Mouse (Mus musculus) embryonic facial prominence, embryonic 12.5 days (tissue): ENCODE measurements around the gene Aars. TPM values are rescaled to one million over a fixed set of nuclear protein-coding genes. Genes with fewer than 3 reads are reported as not detected.

Experiments
- ATAC-seq: fragments of 200-750 bp; cut with Nextera tagmentation; 2 replicates; pipeline ENCODE4 v1.8.0; 2017; ENCODE audit not compliant: insufficient number of reproducible peaks, insufficient read depth, low FRiP score, low TSS enrichment
- H3K27ac ChIP-seq: fragments of 300-500 bp; sonication (generic); 2 replicates; pipeline ENCODE4 v1.5.1; 2016; ENCODE audit warnings: mild to moderate bottlenecking
- H3K27me3 ChIP-seq: fragments of 300-500 bp; sonication (generic); 2 replicates; pipeline ENCODE4 v1.6.1; 2016; ENCODE audit warnings: mild to moderate bottlenecking, moderate library complexity
- H3K36me3 ChIP-seq: fragments of 300-500 bp; sonication (generic); 2 replicates; pipeline ENCODE4 v1.6.1; 2016; ENCODE audit warnings: mild to moderate bottlenecking
- H3K4me1 ChIP-seq: fragments of 300-500 bp; sonication (generic); 2 replicates; pipeline ENCODE4 v1.6.1; 2016
- H3K4me2 ChIP-seq: fragments of 300-500 bp; sonication (generic); replicated peaks from 2 replicates; pipeline ENCODE4 v1.6.1; 2016; ENCODE audit warnings: mild to moderate bottlenecking, moderate library complexity
- H3K4me3 ChIP-seq: fragments of 300-500 bp; sonication (generic); 2 replicates; pipeline ENCODE4 v1.5.1; 2016; ENCODE audit warnings: mild to moderate bottlenecking
- H3K9ac ChIP-seq: fragments of 300-500 bp; sonication (generic); 2 replicates; pipeline ENCODE4 v1.6.1; 2016; ENCODE audit warnings: mild to moderate bottlenecking, moderate library complexity
- H3K9me3 ChIP-seq: fragments of 300-500 bp; sonication (generic); 2 replicates; pipeline ENCODE4 v1.6.1; 2016; ENCODE audit warnings: mild to moderate bottlenecking, moderate library complexity
- WGBS: fragments of 180-500 bp; shearing (Covaris S2); methylation state at CpG from one replicate; pipeline ENCODE4 v1.1.7; 2016; 5-methylcytosine and 5-hydroxymethylcytosine counted together
- polyA plus RNA-seq: library from polyadenylated mRNA; unstranded; fragments of >200 nt; fragmentation: Nextera tagmentation; extraction: Ambion mirVana; gene quantifications from 2 replicates; pipeline ENCODE4 v1.2.1, GENCODE M21; 2016

The Aars gene
- polyA plus RNA-seq, 1 experiment from 2014 or later = 69.9 TPM

DNA sequence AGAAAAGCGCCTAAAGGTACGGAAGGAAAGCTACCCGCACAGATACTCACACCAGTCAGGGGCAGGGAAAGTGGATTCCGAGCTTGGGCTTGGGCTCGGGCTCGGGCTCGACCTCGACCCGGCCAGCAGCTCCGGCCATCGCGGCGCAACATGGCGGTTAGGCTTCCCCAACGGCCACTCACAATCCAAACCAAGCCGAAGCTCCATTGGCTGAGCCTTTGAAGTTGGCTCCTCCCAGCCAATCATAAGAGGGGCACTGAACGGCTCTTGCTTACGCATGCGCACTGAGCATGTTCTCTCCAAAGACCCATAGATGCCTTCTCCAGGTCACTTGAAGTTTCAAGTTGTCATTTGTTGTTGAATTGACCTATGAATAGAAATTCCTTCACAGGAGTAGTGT lies 1.4 kb upstream of the Aars start, which contains the start of gene Ddx19b:
TSS of gene Ddx19b (minus strand) at position 180 of the 400 bp plus-strand sequence.
- Histone ChIP-seq H3K4me1 (peaks cover 15% of the 10 kb centered on the region), H3K9me3 (no peaks in the 10 kb centered on the region), H3K27ac (no peak within 1 kb of the TSS), H3K9ac (no peak within 1 kb of the TSS), H3K36me3 (peaks cover 4% of the 10 kb centered on the region; the same call in 1 of the 2 replicates), H3K4me3 (no peak within 1 kb of the TSS), H3K4me2 (no peak within 1 kb of the TSS), H3K27me3 (no peaks in the 10 kb centered on the region)
- ATAC-seq = no peak
- 96% methylated on average over 19 of the region's 19 CpGs for WGBS

GRCm38 (mm10) chr8:111033482-111034215 lies 705 bp downstream of the Aars start:
- peak overlapping the region; percentile 66 for H3K4me2 ChIP-seq
- H3K9me3 ChIP-seq = no peaks in the 10 kb centered on the region
- 6% methylated on average over 37 of the region's 37 CpGs for WGBS

GRCm38 (mm10) chr8:111034276-111034675 lies 1.3 kb downstream of the Aars start:
- WGBS = 20% methylated on average over 12 of the region's 12 CpGs
- Histone ChIP-seq H3K9ac (peak overlapping the region; percentile 73), H3K9me3 (no peaks in the 10 kb centered on the region), H3K27ac (peak overlapping the region; percentile 65), H3K4me2 (peak overlapping the region; percentile 66), H3K36me3 (peaks cover 24% of the 10 kb centered on the region), H3K4me3 (peak overlapping the region; percentile 77), H3K4me1 (peaks cover 15% of the 10 kb centered on the region), H3K27me3 (no peaks in the 10 kb centered on the region)
- ATAC-seq = 0 out of 2 replicates have a peak, but pooled peaks have one; percentile 8

More at GRCm38 (mm10) chr8:111033482-111034215, 705 bp downstream of the Aars start:
- H3K36me3 ChIP-seq = peaks cover 18% of the 10 kb centered on the region
- H3K27ac ChIP-seq = peak overlapping the region; percentile 65
- peak overlapping the region; percentile 73 for H3K9ac ChIP-seq
- H3K4me3 ChIP-seq = peak overlapping the region; percentile 77
- ATAC-seq = peak; percentile 92
- peaks cover 15% of the 10 kb centered on the region for H3K4me1 ChIP-seq
- H3K27me3 ChIP-seq = no peaks in the 10 kb centered on the region

GRCm38 (mm10) chr8:111036591-111036990 lies 3.6 kb downstream of the Aars start:
- Histone ChIP-seq H3K27me3 (no peaks in the 10 kb centered on the region), H3K36me3 (peaks cover 44% of the 10 kb centered on the region), H3K4me3 (no peak overlapping the region), H3K9me3 (no peaks in the 10 kb centered on the region), H3K27ac (no peak overlapping the region), H3K4me1 (peaks cover 15% of the 10 kb centered on the region), H3K9ac (no peak overlapping the region), H3K4me2 (no peak overlapping the region)
- 95% methylated on average over 15 of the region's 15 CpGs for WGBS
- no peak for ATAC-seq

GRCm38 (mm10) chr8:111042546-111042945 lies 9.6 kb downstream of the Aars start:
- no peak overlapping the region for H3K27ac ChIP-seq
- peaks cover 92% of the 10 kb centered on the region for H3K36me3 ChIP-seq
- no peak for ATAC-seq
- H3K4me3 ChIP-seq = no peak overlapping the region
- H3K9me3 ChIP-seq = no peaks in the 10 kb centered on the region
- no peaks in the 10 kb centered on the region for H3K4me1 ChIP-seq
- no peak overlapping the region for H3K4me2 ChIP-seq
- H3K9ac ChIP-seq = no peak overlapping the region
- 96% methylated on average over 19 of the region's 19 CpGs for WGBS
- no peaks in the 10 kb centered on the region for H3K27me3 ChIP-seq

GRCm38 (mm10) chr8:111044003-111044734 lies 11.2 kb downstream of the Aars start:
- Histone ChIP-seq H3K9me3 (no peaks in the 10 kb centered on the region), H3K4me3 (no peak overlapping the region), H3K27me3 (no peaks in the 10 kb centered on the region), H3K4me1 (no peaks in the 10 kb centered on the region), H3K9ac (no peak overlapping the region), H3K36me3 (peaks cover 96% of the 10 kb centered on the region), H3K27ac (no peak overlapping the region), H3K4me2 (no peak overlapping the region)
- ATAC-seq = no peak
- whole genome bisulfite sequencing = 44% methylated on average over 2 of the region's 2 CpGs

GRCm38 (mm10) chr8:111048694-111049093 lies 15.8 kb downstream of the Aars start:
- no peak overlapping the region for H3K4me3 ChIP-seq
- no peaks in the 10 kb centered on the region for H3K4me1 ChIP-seq
- H3K9me3 ChIP-seq = no peaks in the 10 kb centered on the region
- ATAC-seq = no peak
- no peak overlapping the region for H3K4me2 ChIP-seq
- H3K27me3 ChIP-seq = no peaks in the 10 kb centered on the region
- H3K36me3 ChIP-seq = peaks cover 97% of the 10 kb centered on the region
- 94% methylated on average over 2 of the region's 2 CpGs for WGBS
- no peak overlapping the region for H3K27ac ChIP-seq
- H3K9ac ChIP-seq = no peak overlapping the region

GRCm38 (mm10) chr8:111049106-111049505 lies 16.2 kb downstream of the Aars start:
- Histone ChIP-seq H3K9me3 (no peaks in the 10 kb centered on the region), H3K27ac (no peak overlapping the region), H3K27me3 (no peaks in the 10 kb centered on the region), H3K9ac (no peak overlapping the region), H3K4me2 (no peak overlapping the region), H3K4me3 (no peak overlapping the region), H3K4me1 (no peaks in the 10 kb centered on the region), H3K36me3 (peaks cover 98% of the 10 kb centered on the region)
- no peak for ATAC-seq
- WGBS = 95% methylated on average over 7 of the region's 7 CpGs

DNA sequence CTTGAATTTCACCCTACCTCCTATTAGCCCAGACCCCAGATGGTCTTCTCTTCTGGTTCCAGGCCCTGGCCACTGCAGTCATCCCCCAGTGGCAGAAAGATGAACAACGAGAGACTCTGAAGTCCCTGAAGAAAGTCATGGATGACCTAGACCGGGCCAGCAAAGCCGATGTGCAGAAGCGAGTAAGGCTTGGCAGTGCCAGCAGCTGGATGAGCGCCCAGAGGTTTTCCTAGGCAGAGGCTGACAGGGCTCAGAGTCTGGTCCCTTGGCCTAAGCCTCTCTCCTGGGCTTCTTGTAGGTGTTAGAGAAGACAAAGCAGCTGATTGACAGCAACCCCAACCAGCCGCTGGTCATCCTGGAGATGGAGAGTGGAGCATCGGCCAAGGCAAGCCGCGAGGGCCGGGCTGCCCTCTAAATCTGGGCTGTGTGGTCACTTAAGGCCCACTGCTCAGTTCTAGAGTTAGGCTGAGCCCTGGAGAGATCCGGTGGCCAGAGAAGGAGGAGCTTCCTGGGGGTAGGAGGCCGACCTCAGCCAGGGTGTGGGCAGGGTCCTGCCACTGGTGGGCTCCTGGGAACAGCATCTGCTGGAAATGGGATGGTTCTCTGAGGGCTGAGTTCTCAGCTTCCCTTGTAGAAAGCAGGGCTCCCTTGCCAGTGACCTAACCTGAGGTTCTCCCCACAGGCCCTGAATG lies 21.0 kb downstream of the Aars start:
- Histone ChIP-seq H3K4me3 (no peak overlapping the region), H3K9me3 (no peaks in the 10 kb centered on the region), H3K4me2 (no peak overlapping the region), H3K9ac (no peak overlapping the region), H3K27ac (no peak overlapping the region), H3K4me1 (peaks cover 13% of the 10 kb centered on the region), H3K27me3 (no peaks in the 10 kb centered on the region), H3K36me3 (peaks cover 71% of the 10 kb centered on the region)
- 96% methylated on average over 12 of the region's 12 CpGs for WGBS
- no peak for ATAC-seq

DNA sequence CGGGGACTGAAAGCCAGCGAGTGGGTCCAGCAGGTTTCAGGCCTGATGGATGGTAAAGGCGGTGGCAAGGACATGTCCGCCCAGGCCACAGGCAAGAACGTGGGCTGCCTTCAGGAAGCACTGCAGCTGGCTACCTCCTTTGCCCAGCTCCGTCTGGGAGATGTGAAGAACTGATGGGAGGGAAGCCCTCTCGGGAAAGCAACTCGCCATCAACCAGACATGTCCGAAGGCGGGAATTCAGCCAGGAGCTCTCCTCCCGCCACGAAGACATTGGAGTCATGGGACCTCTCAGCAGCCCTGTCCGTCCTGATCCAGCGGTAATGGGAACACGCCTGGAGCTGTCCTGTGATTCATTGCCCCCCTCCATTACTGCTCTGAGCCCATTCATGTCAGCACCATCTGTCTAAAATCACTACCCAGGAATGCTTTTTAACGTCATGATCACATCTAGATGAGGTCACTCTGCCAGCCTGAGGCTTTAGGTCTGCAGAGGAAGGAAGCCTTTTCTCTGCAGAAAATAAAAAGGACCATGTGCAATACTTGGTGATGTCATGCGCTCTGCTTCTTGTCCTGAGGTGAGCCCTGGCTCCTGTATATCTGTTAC lies 22.2 kb downstream of the Aars start:
- no peak for ATAC-seq
- Histone ChIP-seq H3K4me3 (no peak overlapping the region), H3K36me3 (peaks cover 62% of the 10 kb centered on the region), H3K9ac (no peak overlapping the region), H3K4me1 (peaks cover 13% of the 10 kb centered on the region), H3K27ac (0 out of 2 replicates have a peak overlapping the region, but pooled peaks have one; percentile 23), H3K4me2 (no peak overlapping the region), H3K27me3 (no peaks in the 10 kb centered on the region), H3K9me3 (no peaks in the 10 kb centered on the region)
- WGBS = 90% methylated on average over 17 of the region's 17 CpGs

DNA sequence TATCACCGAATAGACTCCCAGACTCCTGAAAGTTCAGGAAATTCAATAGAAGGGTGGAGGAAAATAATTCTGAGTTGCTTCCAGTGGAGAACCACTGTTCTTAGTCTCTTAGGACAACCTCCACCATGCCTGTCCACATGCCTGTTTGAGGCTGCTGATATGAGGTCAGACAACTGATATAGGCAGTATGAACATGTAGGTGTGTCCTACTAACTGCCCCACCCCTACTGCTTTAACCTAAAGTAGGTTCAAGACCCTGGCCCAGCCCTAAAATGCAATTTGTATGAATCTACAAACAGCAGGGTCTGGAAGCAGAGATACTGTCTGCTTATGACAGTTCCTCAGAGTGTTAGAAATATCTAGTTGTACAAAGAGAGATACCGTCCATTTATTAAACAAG lies 22.7 kb downstream of the Aars start:
- H3K9ac ChIP-seq = no peak overlapping the region
- H3K9me3 ChIP-seq = no peaks in the 10 kb centered on the region
- peaks cover 13% of the 10 kb centered on the region for H3K4me1 ChIP-seq
- peak overlapping the region; percentile 92; the same call in 1 of the 2 replicates for H3K4me3 ChIP-seq
- no peak overlapping the region for H3K4me2 ChIP-seq
- peaks cover 57% of the 10 kb centered on the region for H3K36me3 ChIP-seq
- 62% methylated on average over 2 of the region's 2 CpGs for WGBS
- ATAC-seq = no peak
- H3K27me3 ChIP-seq = no peaks in the 10 kb centered on the region
- H3K27ac ChIP-seq = no peak overlapping the region
